Mouse (Mus musculus): Measurements from ENCODE around the gene Stambp. TPM values are rescaled to one million over a fixed set of nuclear protein-coding genes. Genes with fewer than 3 reads are reported as not detected.

Gene Stambp
- polyA plus RNA-seq, 1 experiment from 2014 or later, result 20.9 TPM

DNA sequence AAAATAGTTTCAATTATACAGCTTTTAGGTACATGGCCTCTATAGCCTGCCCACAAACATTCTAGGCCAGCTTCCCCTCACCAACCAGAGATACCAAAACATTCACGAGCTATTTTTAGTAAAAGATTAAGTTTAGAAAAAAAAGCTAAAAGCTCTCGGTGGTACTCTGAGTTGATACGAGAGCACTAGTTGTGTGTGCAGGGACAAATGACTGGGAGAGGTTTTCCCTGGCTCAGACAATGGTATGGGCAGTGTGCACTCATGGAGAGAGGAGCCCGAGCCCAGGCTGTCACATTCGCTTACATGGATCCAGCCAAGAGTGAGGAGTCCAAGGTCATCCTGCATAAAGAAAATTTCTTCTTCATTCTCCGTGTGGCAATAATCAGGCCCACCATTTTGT, 16.6 kb downstream of the Stambp start:
- no peak overlapping the region for H3K27ac ChIP-seq (replicated peaks; ENCODE audit: low read depth, low read length)
- H3K9ac ChIP-seq (replicated peaks; ENCODE audit: low read length), result no peak overlapping the region
- ATAC-seq (replicated peaks; ENCODE audit: insufficient number of reproducible peaks, low FRiP score, low TSS enrichment, low read depth) (no peak), DNase-seq (ENCODE audit: low spot score) (no peak)
- WGBS, result 93% methylated on average over 6 of the region's 6 CpGs
- H3K36me3 ChIP-seq (replicated peaks; ENCODE audit: control insufficient read depth, insufficient read depth, low read depth, low read length), result no peaks in the 10 kb centered on the region; the same call in 1 of the 2 replicates
- no peak overlapping the region for H3K4me2 ChIP-seq (ENCODE audit: low read depth, low read length)
- no peaks in the 10 kb centered on the region for H3K4me1 ChIP-seq (ENCODE audit: control insufficient read depth, insufficient read depth, low read length)
- H3K9me3 ChIP-seq (replicated peaks; ENCODE audit: control insufficient read depth, low read length), result no peaks in the 10 kb centered on the region
- H3K4me3 ChIP-seq (ENCODE audit: low read depth, low read length), result no peak overlapping the region
- H3K27me3 ChIP-seq (ENCODE audit: control insufficient read depth, insufficient read depth, low read length), result no peaks in the 10 kb centered on the region

DNA sequence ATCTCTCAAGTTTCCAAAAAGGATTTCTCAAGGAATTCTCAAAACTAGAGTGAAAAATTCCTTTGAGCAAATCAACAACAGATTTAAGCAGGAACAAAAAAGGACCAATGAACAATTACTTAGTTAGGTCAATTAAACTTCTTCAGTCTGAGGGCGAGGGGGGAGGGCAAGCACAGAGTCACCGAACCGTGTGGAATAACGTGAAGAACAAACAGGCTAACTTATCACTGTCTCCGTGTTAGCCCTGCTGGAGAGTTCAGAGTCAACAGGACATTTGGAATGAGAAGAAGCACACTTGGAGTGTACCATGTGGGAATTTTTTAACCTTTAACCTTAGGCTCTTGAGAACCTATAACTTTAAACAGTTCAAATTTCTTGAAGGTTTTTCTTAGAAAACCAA, 24.2 kb downstream of the Stambp start:
- H3K4me3 ChIP-seq (ENCODE audit: low read depth, low read length), result no peak overlapping the region
- no peaks in the 10 kb centered on the region for H3K4me1 ChIP-seq (ENCODE audit: control insufficient read depth, insufficient read depth, low read length)
- H3K27me3 ChIP-seq (ENCODE audit: control insufficient read depth, insufficient read depth, low read length), result no peaks in the 10 kb centered on the region
- no peaks in the 10 kb centered on the region for H3K36me3 ChIP-seq (replicated peaks; ENCODE audit: control insufficient read depth, insufficient read depth, low read depth, low read length)
- H3K27ac ChIP-seq (replicated peaks; ENCODE audit: low read depth, low read length), result no peak overlapping the region
- DNase-seq (ENCODE audit: low spot score) (no peak), ATAC-seq (replicated peaks; ENCODE audit: insufficient number of reproducible peaks, low FRiP score, low TSS enrichment, low read depth) (no peak)
- no peak overlapping the region for H3K4me2 ChIP-seq (ENCODE audit: low read depth, low read length)
- 52% methylated on average over 5 of the region's 5 CpGs for WGBS
- no peaks in the 10 kb centered on the region for H3K9me3 ChIP-seq (replicated peaks; ENCODE audit: control insufficient read depth, low read length)
- H3K9ac ChIP-seq (replicated peaks; ENCODE audit: low read length), result no peak overlapping the region

DNA sequence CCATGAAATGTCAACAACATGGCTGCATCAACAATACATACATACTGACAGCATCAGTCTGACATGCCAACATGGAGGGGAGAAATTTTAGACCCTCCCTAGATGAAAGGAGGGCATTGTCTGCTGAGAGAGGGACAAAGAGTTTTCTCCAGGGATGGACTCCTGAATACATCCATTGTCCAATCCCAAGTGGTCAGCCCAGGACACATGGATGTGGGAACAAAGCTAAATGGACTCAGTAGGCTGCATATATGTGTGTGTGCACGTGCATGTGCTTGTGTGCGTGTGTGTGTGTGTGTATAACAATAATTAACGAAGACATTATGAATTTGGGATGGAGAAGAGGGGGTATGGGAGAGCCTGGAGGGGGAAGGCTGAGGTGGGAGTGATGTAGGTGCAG, 26.8 kb downstream of the Stambp start:
- H3K27ac ChIP-seq (replicated peaks; ENCODE audit: low read depth, low read length), result no peak overlapping the region
- H3K9me3 ChIP-seq (replicated peaks; ENCODE audit: control insufficient read depth, low read length), result no peaks in the 10 kb centered on the region
- no peaks in the 10 kb centered on the region for H3K36me3 ChIP-seq (replicated peaks; ENCODE audit: control insufficient read depth, insufficient read depth, low read depth, low read length)
- H3K4me3 ChIP-seq (ENCODE audit: low read depth, low read length), result no peak overlapping the region
- ATAC-seq (replicated peaks; ENCODE audit: insufficient number of reproducible peaks, low FRiP score, low TSS enrichment, low read depth) (no peak), DNase-seq (ENCODE audit: low spot score) (no peak)
- H3K4me2 ChIP-seq (ENCODE audit: low read depth, low read length), result no peak overlapping the region
- no peaks in the 10 kb centered on the region for H3K4me1 ChIP-seq (ENCODE audit: control insufficient read depth, insufficient read depth, low read length)
- WGBS, result 67% methylated on average over 3 of the region's 3 CpGs
- H3K9ac ChIP-seq (replicated peaks; ENCODE audit: low read length), result no peak overlapping the region
- no peaks in the 10 kb centered on the region for H3K27me3 ChIP-seq (ENCODE audit: control insufficient read depth, insufficient read depth, low read length)

DNA sequence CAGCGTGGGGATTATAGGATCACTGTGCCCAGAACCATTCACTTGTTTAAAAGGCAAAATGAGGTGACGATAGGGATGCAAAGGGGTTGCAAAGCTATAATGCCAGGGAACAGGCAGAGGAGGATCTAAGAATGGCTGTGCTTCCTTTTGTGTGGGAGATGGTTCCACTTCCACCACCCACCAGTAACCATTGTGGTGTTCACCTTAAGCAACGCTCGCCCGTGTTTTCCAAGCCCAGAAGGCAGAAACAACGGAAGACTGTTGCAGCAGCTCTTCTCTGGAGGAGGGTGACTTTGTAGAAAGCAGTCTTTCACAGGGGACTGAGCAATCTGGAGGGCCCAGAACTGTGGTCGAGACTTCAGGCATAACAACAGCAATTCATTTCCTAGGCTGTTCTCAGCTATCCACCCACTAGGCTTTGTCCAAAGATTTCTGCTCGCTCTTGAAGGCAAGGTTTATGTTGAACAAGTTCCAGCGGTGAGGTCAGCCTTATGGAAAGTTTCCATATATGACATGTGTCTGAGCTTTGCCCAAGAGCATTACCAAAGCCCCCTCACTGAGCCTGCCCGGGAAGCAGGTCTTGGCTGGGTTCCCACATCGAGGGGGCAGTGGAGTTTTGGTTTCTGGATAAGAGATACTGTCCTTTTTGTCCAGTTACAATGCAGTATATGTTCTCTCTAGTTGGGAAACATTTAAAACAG, 30.6 kb downstream of the Stambp start:
- no peaks in the 10 kb centered on the region for H3K4me1 ChIP-seq (ENCODE audit: control insufficient read depth, insufficient read depth, low read length)
- no peaks in the 10 kb centered on the region for H3K9me3 ChIP-seq (replicated peaks; ENCODE audit: control insufficient read depth, low read length)
- no peak overlapping the region for H3K9ac ChIP-seq (replicated peaks; ENCODE audit: low read length)
- H3K4me2 ChIP-seq (ENCODE audit: low read depth, low read length), result no peak overlapping the region
- DNase-seq (ENCODE audit: low spot score), result no peak
- no peak overlapping the region for H3K27ac ChIP-seq (replicated peaks; ENCODE audit: low read depth, low read length)
- no peak overlapping the region for H3K4me3 ChIP-seq (ENCODE audit: low read depth, low read length)
- ATAC-seq (replicated peaks; ENCODE audit: insufficient number of reproducible peaks, low FRiP score, low TSS enrichment, low read depth), result no peak
- no peaks in the 10 kb centered on the region for H3K36me3 ChIP-seq (replicated peaks; ENCODE audit: control insufficient read depth, insufficient read depth, low read depth, low read length)
- H3K27me3 ChIP-seq (ENCODE audit: control insufficient read depth, insufficient read depth, low read length), result no peaks in the 10 kb centered on the region
- WGBS, result 77% methylated on average over 11 of the region's 11 CpGs

DNA sequence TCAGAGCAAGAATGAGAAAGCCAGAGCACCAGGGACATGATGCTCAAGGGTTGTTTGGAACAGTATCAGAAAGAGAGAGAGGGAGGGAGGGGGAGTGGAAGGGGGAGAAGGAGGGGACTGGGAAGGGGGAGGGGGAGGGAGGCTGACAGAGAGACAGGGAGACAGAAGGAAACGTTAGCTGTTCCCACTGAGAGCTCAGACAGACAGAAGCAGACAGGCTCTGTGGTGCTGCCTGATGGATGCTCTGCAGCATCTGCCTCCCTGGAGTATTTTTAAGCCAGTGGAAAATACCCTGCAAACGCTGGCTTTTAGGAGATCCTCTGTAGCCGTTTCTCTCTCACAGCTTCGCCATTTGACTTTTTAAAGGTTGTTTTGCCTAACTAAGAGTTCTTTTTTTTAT, 32.5 kb downstream of the Stambp start:
- H3K9me3 ChIP-seq (replicated peaks; ENCODE audit: control insufficient read depth, low read length), result no peaks in the 10 kb centered on the region
- WGBS, result 37% methylated on average over 4 of the region's 4 CpGs
- H3K4me3 ChIP-seq (ENCODE audit: low read depth, low read length), result no peak overlapping the region
- no peak overlapping the region for H3K27ac ChIP-seq (replicated peaks; ENCODE audit: low read depth, low read length)
- ATAC-seq (replicated peaks; ENCODE audit: insufficient number of reproducible peaks, low FRiP score, low TSS enrichment, low read depth) (no peak), DNase-seq (ENCODE audit: low spot score) (no peak)
- H3K4me1 ChIP-seq (ENCODE audit: control insufficient read depth, insufficient read depth, low read length), result no peaks in the 10 kb centered on the region
- no peaks in the 10 kb centered on the region for H3K36me3 ChIP-seq (replicated peaks; ENCODE audit: control insufficient read depth, insufficient read depth, low read depth, low read length)
- H3K9ac ChIP-seq (replicated peaks; ENCODE audit: low read length), result no peak overlapping the region
- no peaks in the 10 kb centered on the region for H3K27me3 ChIP-seq (ENCODE audit: control insufficient read depth, insufficient read depth, low read length)
- H3K4me2 ChIP-seq (ENCODE audit: low read depth, low read length), result no peak overlapping the region

DNA sequence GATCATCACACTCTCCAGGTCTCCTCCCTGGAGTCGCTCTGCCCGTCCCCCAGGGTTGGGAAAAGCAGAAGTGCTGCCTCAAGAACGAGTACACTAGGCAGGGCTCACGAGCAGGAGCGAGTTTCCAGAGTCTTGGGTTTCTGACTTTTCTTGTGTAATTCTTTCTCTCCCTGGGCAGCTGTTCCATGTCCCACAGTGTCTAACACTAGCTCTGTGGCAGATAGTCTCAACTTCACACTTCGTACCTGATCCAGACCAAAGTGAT, 35.8 kb downstream of the Stambp start:
- WGBS, result 37% methylated on average over 6 of the region's 6 CpGs
- Histone ChIP-seq H3K4me1 (ENCODE audit: control insufficient read depth, insufficient read depth, low read length) (no peaks in the 10 kb centered on the region), H3K27me3 (ENCODE audit: control insufficient read depth, insufficient read depth, low read length) (no peaks in the 10 kb centered on the region), H3K4me3 (ENCODE audit: low read depth, low read length) (no peak overlapping the region), H3K36me3 (replicated peaks; ENCODE audit: control insufficient read depth, insufficient read depth, low read depth, low read length) (no peaks in the 10 kb centered on the region), H3K27ac (replicated peaks; ENCODE audit: low read depth, low read length) (no peak overlapping the region), H3K9ac (replicated peaks; ENCODE audit: low read length) (no peak overlapping the region), H3K4me2 (ENCODE audit: low read depth, low read length) (no peak overlapping the region), H3K9me3 (replicated peaks; ENCODE audit: control insufficient read depth, low read length) (no peaks in the 10 kb centered on the region)
- ATAC-seq (replicated peaks; ENCODE audit: insufficient number of reproducible peaks, low FRiP score, low TSS enrichment, low read depth) (no peak), DNase-seq (ENCODE audit: low spot score) (no peak)

DNA sequence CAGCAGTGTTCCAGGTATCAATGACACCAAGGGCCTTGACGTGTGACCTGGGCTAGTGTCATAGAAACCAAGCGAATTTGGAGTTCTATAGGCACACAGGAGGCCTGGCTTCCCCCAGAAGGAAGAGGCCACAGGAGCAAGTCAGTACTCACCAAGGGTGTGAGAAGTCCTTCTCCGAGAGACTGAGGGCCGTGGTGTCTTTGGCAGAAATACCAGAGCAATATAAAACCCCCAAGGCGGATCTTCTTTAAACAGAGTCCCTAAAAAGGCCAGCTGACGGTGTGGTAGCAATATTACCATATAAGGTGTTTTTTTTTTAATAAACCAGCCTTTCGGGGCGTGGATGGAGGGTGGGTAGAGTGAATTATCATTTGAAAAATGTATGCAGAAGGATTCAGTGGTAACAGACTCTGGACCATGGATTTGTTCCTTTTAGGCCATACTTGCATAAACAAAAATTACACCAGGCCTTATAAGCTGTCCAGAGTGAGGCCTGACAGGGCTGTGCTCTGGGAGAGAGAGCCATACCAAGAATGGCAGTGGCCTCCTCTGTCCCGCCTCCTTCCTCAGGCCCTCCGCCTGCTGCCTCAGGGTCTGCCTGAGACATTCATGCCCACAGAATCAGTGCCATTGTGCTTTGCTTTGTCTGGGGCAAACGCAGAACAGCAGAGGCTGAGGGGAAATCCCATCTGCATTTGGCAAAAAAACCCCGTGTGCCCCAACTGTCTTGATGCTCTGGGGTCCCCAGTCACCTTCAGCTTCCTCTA, 36.3 kb downstream of the Stambp start, which contains the start of gene Actg2:
Gene Actg2 (minus strand): TSS at position 238 of the 767 bp plus-strand sequence.
- Histone ChIP-seq H3K4me1 (ENCODE audit: control insufficient read depth, insufficient read depth, low read length) (no peaks in the 10 kb centered on the region), H3K4me2 (ENCODE audit: low read depth, low read length) (no peak within 1 kb of the TSS), H3K27ac (replicated peaks; ENCODE audit: low read depth, low read length) (no peak within 1 kb of the TSS), H3K9me3 (replicated peaks; ENCODE audit: control insufficient read depth, low read length) (no peaks in the 10 kb centered on the region), H3K9ac (replicated peaks; ENCODE audit: low read length) (no peak within 1 kb of the TSS), H3K27me3 (ENCODE audit: control insufficient read depth, insufficient read depth, low read length) (no peaks in the 10 kb centered on the region), H3K4me3 (ENCODE audit: low read depth, low read length) (no peak within 1 kb of the TSS), H3K36me3 (replicated peaks; ENCODE audit: control insufficient read depth, insufficient read depth, low read depth, low read length) (no peaks in the 10 kb centered on the region)
- ATAC-seq (replicated peaks; ENCODE audit: insufficient number of reproducible peaks, low FRiP score, low TSS enrichment, low read depth) (no peak), DNase-seq (ENCODE audit: low spot score) (no peak)
- 66% methylated on average over 12 of the region's 12 CpGs for WGBS

DNA sequence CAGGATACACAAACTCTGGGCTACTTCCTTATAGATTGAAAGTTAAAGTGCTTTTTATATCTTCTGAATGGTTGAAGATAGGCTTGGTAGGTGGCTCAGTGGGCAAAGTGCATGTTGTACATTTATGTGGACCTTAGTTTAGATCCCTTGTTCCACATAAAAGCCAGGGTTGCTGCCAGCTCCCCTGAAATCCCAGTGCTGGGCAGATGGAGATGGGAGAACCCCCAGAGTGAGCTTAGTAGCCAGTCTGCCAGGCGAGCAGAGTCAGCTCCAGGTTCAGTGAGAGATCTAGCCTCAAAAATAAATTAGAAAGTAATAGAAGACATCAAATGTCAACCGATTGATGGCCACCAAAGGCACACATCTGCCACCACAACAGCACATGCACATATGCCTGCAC, 39.9 kb downstream of the Stambp start:
- H3K9me3 ChIP-seq (replicated peaks; ENCODE audit: control insufficient read depth, low read length), result no peaks in the 10 kb centered on the region
- DNase-seq (ENCODE audit: low spot score), result no peak
- H3K27me3 ChIP-seq (ENCODE audit: control insufficient read depth, insufficient read depth, low read length), result no peaks in the 10 kb centered on the region
- H3K9ac ChIP-seq (replicated peaks; ENCODE audit: low read length), result no peak overlapping the region
- no peaks in the 10 kb centered on the region for H3K36me3 ChIP-seq (replicated peaks; ENCODE audit: control insufficient read depth, insufficient read depth, low read depth, low read length)
- H3K4me1 ChIP-seq (ENCODE audit: control insufficient read depth, insufficient read depth, low read length), result no peaks in the 10 kb centered on the region
- H3K4me3 ChIP-seq (ENCODE audit: low read depth, low read length), result no peak overlapping the region
- 81% methylated on average over 2 of the region's 2 CpGs for WGBS
- ATAC-seq (replicated peaks; ENCODE audit: insufficient number of reproducible peaks, low FRiP score, low TSS enrichment, low read depth), result no peak
- no peak overlapping the region for H3K4me2 ChIP-seq (ENCODE audit: low read depth, low read length)
- H3K27ac ChIP-seq (replicated peaks; ENCODE audit: low read depth, low read length), result no peak overlapping the region

All from embryonic facial prominence, embryonic 11.5 days (tissue).